Mouse (Mus musculus) macrophage (primary cell): ENCODE data around the gene Samd4b. TPM values are rescaled to one million over a fixed set of nuclear protein-coding genes. Genes with fewer than 3 reads are reported as not detected.

ENCODE experiments used
- H3K27ac ChIP-seq: fragments of 350-480 bp; formaldehyde crosslinking; 2 replicates; pipeline ENCODE4 v1.9.0; 2021
- H3K36me3 ChIP-seq: fragments of 350-480 bp; formaldehyde crosslinking; 2 replicates; pipeline ENCODE4 v1.9.0; 2021; ENCODE audit errors: inconsistent target
- H3K4me3 ChIP-seq: fragments of 350-480 bp; formaldehyde crosslinking; 2 replicates; pipeline ENCODE4 v1.9.0; 2021; ENCODE audit errors: inconsistent target
- H3K79me2 ChIP-seq: fragments of 350-480 bp; formaldehyde crosslinking; 2 replicates; pipeline ENCODE4 v1.9.0; 2021; ENCODE audit errors: inconsistent target
- WGBS: methylation state at CpG from one replicate; pipeline ENCODE4 v1.1.7; 2026; ENCODE audit warnings: inconsistent platforms; ENCODE audit not compliant: missing documents; 5-methylcytosine and 5-hydroxymethylcytosine counted together
- polyA plus RNA-seq: library from polyadenylated mRNA; stranded (reverse); fragments of 250-400 nt; gene quantifications from 3 replicates; pipeline ENCODE4 v1.2.4, GENCODE M21; 2018; ENCODE audit warnings: inconsistent platforms

The Samd4b gene
- polyA plus RNA-seq, 1 experiment from 2014 or later, result 25.5 TPM

GRCm38 (mm10) chr7:28477363-28477762, 120.6 kb downstream of the Samd4b start:
- Histone ChIP-seq H3K36me3 (no peaks in the 10 kb centered on the region), H3K27ac (no peak overlapping the region), H3K4me3 (no peak overlapping the region), H3K79me2 (no peaks in the 10 kb centered on the region)
- WGBS, result 94% methylated on average over 5 of the region's 5 CpGs

GRCm38 (mm10) chr7:28476191-28476590, 121.8 kb downstream of the Samd4b start:
- H3K36me3 ChIP-seq, result no peaks in the 10 kb centered on the region
- 98% methylated on average over 6 of the region's 6 CpGs for WGBS
- no peak overlapping the region for H3K27ac ChIP-seq
- no peaks in the 10 kb centered on the region for H3K79me2 ChIP-seq
- no peak overlapping the region for H3K4me3 ChIP-seq

- no peak overlapping the region for H3K4me3 ChIP-seq
- 22% methylated on average over 41 of the region's 63 CpGs for WGBS
- H3K27ac ChIP-seq, result no peak overlapping the region
- no peaks in the 10 kb centered on the region for H3K36me3 ChIP-seq
- no peaks in the 10 kb centered on the region for H3K79me2 ChIP-seq
Observed at GRCm38 (mm10) chr7:28467213-28467751, 130.7 kb downstream of the Samd4b start.

GRCm38 (mm10) chr7:28466721-28467212, 131.2 kb downstream of the Samd4b start:
- no peaks in the 10 kb centered on the region for H3K36me3 ChIP-seq
- no peak overlapping the region for H3K4me3 ChIP-seq
- H3K79me2 ChIP-seq, result no peaks in the 10 kb centered on the region
- no peak overlapping the region for H3K27ac ChIP-seq
- WGBS, result 86% methylated on average over 32 of the region's 40 CpGs

GRCm38 (mm10) chr7:28464416-28465212, 133.3 kb downstream of the Samd4b start:
- H3K27ac ChIP-seq, result no peak overlapping the region
- H3K36me3 ChIP-seq, result no peaks in the 10 kb centered on the region

GRCm38 (mm10) chr7:28462769-28463168, 135.2 kb downstream of the Samd4b start:
- H3K4me3 ChIP-seq, result no peak overlapping the region
- no peak overlapping the region for H3K27ac ChIP-seq
- no peaks in the 10 kb centered on the region for H3K36me3 ChIP-seq
- WGBS, result 77% methylated on average over 2 of the region's 2 CpGs
- no peaks in the 10 kb centered on the region for H3K79me2 ChIP-seq

More at GRCm38 (mm10) chr7:28464416-28465212, 133.3 kb downstream of the Samd4b start:
- Histone ChIP-seq H3K79me2 (no peaks in the 10 kb centered on the region), H3K4me3 (no peak overlapping the region)
- WGBS, result 63% methylated on average over 10 of the region's 10 CpGs

- H3K4me3 ChIP-seq, result no peak overlapping the region
- H3K36me3 ChIP-seq, result no peaks in the 10 kb centered on the region
- H3K27ac ChIP-seq, result no peak overlapping the region
- no peaks in the 10 kb centered on the region for H3K79me2 ChIP-seq
- 100% methylated on average over 3 of the region's 5 CpGs for WGBS
Observed at GRCm38 (mm10) chr7:28460361-28460760, 137.6 kb downstream of the Samd4b start.

GRCm38 (mm10) chr7:28452361-28453005, 145.5 kb downstream of the Samd4b start:
- no peaks in the 10 kb centered on the region for H3K36me3 ChIP-seq
- H3K79me2 ChIP-seq, result no peaks in the 10 kb centered on the region
- H3K4me3 ChIP-seq, result no peak overlapping the region
- no peak overlapping the region for H3K27ac ChIP-seq
- 8% methylated on average over 20 of the region's 24 CpGs for WGBS

GRCm38 (mm10) chr7:28451531-28452360, 146.2 kb downstream of the Samd4b start, which contains the start of gene Lrfn1:
TSS of gene Lrfn1 (plus strand) at chr7:28451980.
- Histone ChIP-seq H3K27ac (no peak within 1 kb of the TSS), H3K79me2 (no peaks in the 10 kb centered on the region), H3K4me3 (no peak within 1 kb of the TSS), H3K36me3 (no peaks in the 10 kb centered on the region)
- WGBS, result 3% methylated on average over 48 of the region's 97 CpGs

- H3K79me2 ChIP-seq, result no peaks in the 10 kb centered on the region
- 93% methylated on average over 10 of the region's 13 CpGs for WGBS
- H3K27ac ChIP-seq, result no peak overlapping the region
- H3K4me3 ChIP-seq, result no peak overlapping the region
- no peaks in the 10 kb centered on the region for H3K36me3 ChIP-seq
Observed at GRCm38 (mm10) chr7:28447865-28448820, 149.8 kb downstream of the Samd4b start.

GRCm38 (mm10) chr7:28447101-28447830, 150.7 kb downstream of the Samd4b start:
- Histone ChIP-seq H3K79me2 (no peaks in the 10 kb centered on the region), H3K36me3 (no peaks in the 10 kb centered on the region), H3K27ac (no peak overlapping the region), H3K4me3 (no peak overlapping the region)
- WGBS, result 81% methylated on average over 11 of the region's 12 CpGs

- WGBS, result 30% methylated on average over 12 of the region's 12 CpGs
- Histone ChIP-seq H3K4me3 (no peak overlapping the region), H3K36me3 (no peaks in the 10 kb centered on the region)
Observed at GRCm38 (mm10) chr7:28446446-28446845, 151.5 kb downstream of the Samd4b start.

More at GRCm38 (mm10) chr7:28446446-28446845, 151.5 kb downstream of the Samd4b start:
- Histone ChIP-seq H3K79me2 (no peaks in the 10 kb centered on the region), H3K27ac (no peak overlapping the region)
